Mouse (Mus musculus) 3T3-L1 (cell line): ENCODE results near the gene Il2ra.
A peak's percentile ranks its signal among the peaks of the same experiment; 100 is the strongest.

Experiments
- DNase-seq: peaks from one replicate; pipeline ENCODE4 v3.0.0-alpha.2; 2015; ENCODE audit warnings: low read depth, low spot score

The Il2ra gene

GRCm38 (mm10) chr2:11705201-11706025, 62.8 kb downstream of the Il2ra start, which contains the start of gene Il15ra:
TSS of gene Il15ra (plus strand) at chr2:11705290.
- DNase-seq: peak; percentile 39

GRCm38 (mm10) chr2:11706030-11706745, 63.6 kb downstream of the Il2ra start:
- no peak for DNase-seq

GRCm38 (mm10) chr2:11706746-11707065, 64.1 kb downstream of the Il2ra start:
- peak; percentile 56 for DNase-seq

- DNase-seq: no peak
Observed at GRCm38 (mm10) chr2:11708538-11708937, 65.9 kb downstream of the Il2ra start.

- DNase-seq: peak; percentile 60
Observed at GRCm38 (mm10) chr2:11710101-11710500, 67.5 kb downstream of the Il2ra start.

GRCm38 (mm10) chr2:11712483-11712990, 69.9 kb downstream of the Il2ra start:
- DNase-seq: no peak

- no peak for DNase-seq
Observed at GRCm38 (mm10) chr2:11713021-11713420, 70.4 kb downstream of the Il2ra start.

GRCm38 (mm10) chr2:11714535-11714934, 71.9 kb downstream of the Il2ra start:
- no peak for DNase-seq

- no peak for DNase-seq
Observed at GRCm38 (mm10) chr2:11718573-11718972, 76.0 kb downstream of the Il2ra start.

- DNase-seq: no peak
Observed at GRCm38 (mm10) chr2:11722564-11722963, 80.0 kb downstream of the Il2ra start.

- DNase-seq: no peak
Observed at GRCm38 (mm10) chr2:11727574-11727973, 85.0 kb downstream of the Il2ra start.

- peak; percentile 28 for DNase-seq
Observed at GRCm38 (mm10) chr2:11729091-11729490, 86.5 kb downstream of the Il2ra start.

- no peak for DNase-seq
Observed at GRCm38 (mm10) chr2:11732978-11733377, 90.4 kb downstream of the Il2ra start.

- DNase-seq: no peak
Observed at GRCm38 (mm10) chr2:11735853-11736252, 93.2 kb downstream of the Il2ra start.

GRCm38 (mm10) chr2:11738794-11739193, 96.2 kb downstream of the Il2ra start:
- DNase-seq: no peak

GRCm38 (mm10) chr2:11739516-11740051, 97.0 kb downstream of the Il2ra start:
- no peak for DNase-seq
